Mouse (Mus musculus) embryonic facial prominence, embryonic 11.5 days (tissue): Measurements from ENCODE around the gene Tpr. TPM values are rescaled to one million over a fixed set of nuclear protein-coding genes. Genes with fewer than 3 reads are reported as not detected.

Experiments used
- ATAC-seq: fragments of 200-750 bp; cut with Nextera tagmentation; replicated peaks from 2 replicates; pipeline ENCODE4 v1.8.0; 2017; ENCODE audit warnings: low read depth; ENCODE audit not compliant: insufficient number of reproducible peaks, low FRiP score, low TSS enrichment
- DNase-seq: peaks from one replicate; pipeline ENCODE4 v3.0.0-alpha.2; 2015; ENCODE audit warnings: low spot score
- H3K27ac ChIP-seq: fragments of 300-500 bp; sonication (generic); replicated peaks from 2 replicates; pipeline ENCODE4 v1.5.1; 2014; ENCODE audit warnings: mild to moderate bottlenecking, low read depth, low read length, control low read depth
- H3K27me3 ChIP-seq: fragments of 300-500 bp; sonication (generic); 2 replicates; pipeline ENCODE4 v1.6.1; 2014; ENCODE audit warnings: mild to moderate bottlenecking, low read length, moderate library complexity, mixed read lengths; ENCODE audit not compliant: control insufficient read depth, insufficient read depth
- H3K36me3 ChIP-seq: fragments of 300-500 bp; sonication (generic); replicated peaks from 2 replicates; pipeline ENCODE4 v1.6.1; 2014; ENCODE audit warnings: low read depth, mild to moderate bottlenecking, low read length, moderate library complexity, mixed read lengths; ENCODE audit not compliant: control insufficient read depth, insufficient read depth
- H3K4me1 ChIP-seq: fragments of 300-500 bp; sonication (generic); 2 replicates; pipeline ENCODE4 v1.6.1; 2014; ENCODE audit warnings: low read length, mixed read lengths; ENCODE audit not compliant: control insufficient read depth, insufficient read depth
- H3K4me2 ChIP-seq: fragments of 300-500 bp; sonication (generic); 2 replicates; pipeline ENCODE4 v1.6.1; 2014; ENCODE audit warnings: low read depth, mild to moderate bottlenecking, control low read depth, low read length, moderate library complexity
- H3K4me3 ChIP-seq: fragments of 300-500 bp; sonication (generic); 2 replicates; pipeline ENCODE4 v1.5.1; 2014; ENCODE audit warnings: low read depth, low read length, control low read depth
- H3K9ac ChIP-seq: fragments of 300-500 bp; sonication (generic); replicated peaks from 2 replicates; pipeline ENCODE4 v1.6.1; 2014; ENCODE audit warnings: mild to moderate bottlenecking, control low read depth, low read length
- H3K9me3 ChIP-seq: fragments of 300-500 bp; sonication (generic); replicated peaks from 2 replicates; pipeline ENCODE4 v1.6.1; 2016; ENCODE audit warnings: mild to moderate bottlenecking, low read length, inconsistent platforms, mixed read lengths; ENCODE audit not compliant: control insufficient read depth
- WGBS: fragments of 180-500 bp; shearing (Covaris S2); extraction: QIAGEN DNeasy Blood & Tissue Kit; methylation state at CpG from one replicate; pipeline ENCODE4 v1.1.7; 2014; 5-methylcytosine and 5-hydroxymethylcytosine counted together
- polyA plus RNA-seq: library from polyadenylated mRNA; unstranded; fragments of >200 nt; fragmentation: Nextera tagmentation; extraction: Ambion mirVana; gene quantifications from 2 replicates; pipeline ENCODE4 v1.2.1, GENCODE M21; 2014

Tpr gene
- polyA plus RNA-seq, 1 experiment from 2014 or later, result 171 TPM

DNA sequence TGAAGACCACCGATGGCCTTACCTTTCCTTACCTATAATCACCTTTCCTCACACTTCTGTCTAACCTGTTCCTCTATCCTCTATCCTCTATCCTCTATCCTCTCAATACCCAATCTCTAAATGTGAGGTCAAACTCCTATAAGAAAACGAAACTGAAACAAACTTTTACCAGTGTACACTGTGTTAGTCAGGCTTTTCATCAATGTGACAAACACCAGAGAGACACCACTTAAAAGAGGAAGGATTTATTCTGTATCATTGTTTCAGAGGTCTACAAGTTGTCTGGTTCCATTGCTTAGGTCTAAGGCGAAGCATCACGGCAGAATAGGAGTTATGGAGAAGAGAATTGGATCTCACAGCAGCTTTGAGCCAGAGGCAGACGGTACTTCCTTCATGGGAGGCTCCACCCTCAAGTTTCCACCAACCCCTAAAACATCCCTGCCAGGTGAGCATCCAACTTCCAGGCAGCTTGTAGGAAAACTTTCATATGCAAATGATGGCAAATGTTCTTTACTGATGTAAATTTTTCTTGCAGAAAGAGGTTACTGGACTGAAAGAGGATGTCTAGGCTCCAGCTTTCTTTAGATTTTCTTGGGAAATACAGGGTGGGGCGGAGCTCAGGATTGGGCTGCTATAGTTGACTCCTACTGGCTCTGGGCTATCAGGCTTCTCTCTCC is 104.1 kb downstream of the Tpr start:
- H3K27me3 ChIP-seq, result no peaks in the 10 kb centered on the region
- 79% methylated on average over 6 of the region's 6 CpGs for WGBS
- no peak for DNase-seq
- ATAC-seq, result no peak
- no peak overlapping the region for H3K4me3 ChIP-seq
- H3K36me3 ChIP-seq, result no peaks in the 10 kb centered on the region
- no peak overlapping the region for H3K4me2 ChIP-seq
- H3K27ac ChIP-seq, result no peak overlapping the region
- no peak overlapping the region for H3K9ac ChIP-seq
- no peaks in the 10 kb centered on the region for H3K4me1 ChIP-seq
- no peaks in the 10 kb centered on the region for H3K9me3 ChIP-seq

DNA sequence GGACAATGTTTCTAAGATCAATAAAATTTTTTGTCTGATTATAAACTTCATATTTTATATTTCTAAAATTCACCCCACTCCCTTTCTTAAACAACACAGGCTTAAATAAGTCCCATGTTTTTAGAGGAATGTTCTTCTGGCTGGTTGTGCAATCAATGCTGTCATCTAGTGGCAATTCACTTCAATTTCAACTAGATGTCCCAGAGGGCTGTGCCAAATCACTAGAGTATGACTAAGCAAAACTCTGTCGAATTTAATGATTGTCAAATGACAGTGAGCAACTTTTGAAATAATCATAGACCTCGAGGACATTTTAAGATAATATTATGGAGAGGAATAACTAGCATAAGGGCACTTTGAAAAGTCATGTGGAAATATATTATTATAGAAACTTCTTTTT is 105.1 kb downstream of the Tpr start:
- WGBS, result 45% methylated on average over 2 of the region's 2 CpGs
- ATAC-seq, result no peak

DNA sequence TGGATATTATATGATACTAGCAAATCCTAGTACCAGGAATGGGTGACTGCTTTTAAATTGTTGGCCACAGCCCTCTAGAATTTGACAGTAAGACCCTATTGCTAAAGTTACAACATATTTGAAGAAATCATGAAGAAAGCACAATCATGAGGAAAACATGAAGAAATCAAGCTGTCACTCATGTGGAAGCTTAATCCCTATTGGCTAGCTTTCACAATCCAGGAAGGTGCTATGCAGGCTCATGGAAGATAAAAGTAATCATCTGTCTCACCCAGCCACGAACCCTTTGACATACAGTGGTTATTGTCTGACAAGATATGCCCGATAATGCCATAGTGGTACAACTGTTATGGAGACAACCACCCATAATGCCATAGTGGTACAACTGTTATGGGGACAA is 105.5 kb downstream of the Tpr start:
- no peaks in the 10 kb centered on the region for H3K36me3 ChIP-seq
- DNase-seq (no peak), ATAC-seq (no peak)
- no peak overlapping the region for H3K9ac ChIP-seq
- no peak overlapping the region for H3K4me3 ChIP-seq
- WGBS, result 90% methylated on average over 2 of the region's 2 CpGs
- no peak overlapping the region for H3K27ac ChIP-seq
- H3K4me2 ChIP-seq, result no peak overlapping the region
- H3K4me1 ChIP-seq, result no peaks in the 10 kb centered on the region
- no peaks in the 10 kb centered on the region for H3K9me3 ChIP-seq
- no peaks in the 10 kb centered on the region for H3K27me3 ChIP-seq

More for the DNA sequence above, 105.1 kb downstream of the Tpr start:
- H3K9me3 ChIP-seq, result no peaks in the 10 kb centered on the region
- H3K4me3 ChIP-seq, result no peak overlapping the region
- no peak overlapping the region for H3K4me2 ChIP-seq
- no peaks in the 10 kb centered on the region for H3K27me3 ChIP-seq
- H3K27ac ChIP-seq, result no peak overlapping the region
- H3K9ac ChIP-seq, result no peak overlapping the region
- H3K36me3 ChIP-seq, result no peaks in the 10 kb centered on the region
- DNase-seq, result peak; percentile 19
- H3K4me1 ChIP-seq, result no peaks in the 10 kb centered on the region

Other genes with a start within 250 kb of the Tpr start
- not detected in 2 replicates for gene Pdc, start 73.4 kb upstream of the Tpr start, polyA plus RNA-seq
- gene Odr4, start 242 bp downstream of the Tpr start, polyA plus RNA-seq, result 33.0 and 34.7 TPM in 2 replicates
- gene Prg4, start 73.3 kb downstream of the Tpr start, polyA plus RNA-seq, result 0.60 and 0.69 TPM in 2 replicates